Comparison of ENCODE assay signal across 7 mouse cellular contexts in genomic region chr17:8368570-8368969, GRCm38 (mm10). TPM values are rescaled to one million over a fixed set of nuclear protein-coding genes. Genes with fewer than 3 reads are reported as not detected.
A peak's percentile ranks its signal among the peaks of the same experiment; 100 is the strongest.
DNase-seq lines count a peak whose midpoint lies in the region; ATAC-seq lines count a peak whose summit lies in the region.

No protein-coding gene starts in this region.

- peak; percentile 31 to 53 for DNase-seq in cerebellum, postnatal 36 days
- DNase-seq in left cerebral cortex, postnatal 25 days (ENCODE audit: low spot score in 2 of 2), result peak; percentile 84 to 92
- peak; percentile 69 to 80 for DNase-seq in right cerebral cortex, adult 2 months (ENCODE audit: low spot score in 2 of 2)
- DNase-seq in adrenal gland, postnatal 25 days, result no peak
- no peak for DNase-seq in gastrocnemius, adult 8-10 months (ENCODE audit: low spot score in 2 of 2)

- intact Hi-C loops in left cerebral cortex, postnatal 25 days (cut with DNase I), result loop anchor here (1.0 kb wide), 1 partner anchor 85 kb away; no protein-coding TSS in a partner anchor

- peak; percentile 76 for ATAC-seq in frontal cortex, adult (ENCODE audit: low TSS enrichment)
- no peak for ATAC-seq in activated CD4-positive, CD25-positive, alpha-beta regulatory T cell, adult 4 months

RNA-seq across cellular contexts. Expression of gene T2, which starts 12.8 kb away (rescaled TPM):
- total RNA-seq in left cerebral cortex, postnatal 25 days (2021), result under 1 TPM; 0.41 to 0.55 TPM
- total RNA-seq in adrenal gland, postnatal 25 days (2021), result not detected in 2 replicates
- total RNA-seq in gastrocnemius, adult 8-10 months (2022), result not detected
- under 1 TPM in 1 of 2 experiments, not detected in 1; 0.63 TPM for polyA plus RNA-seq in activated CD4-positive, CD25-positive, alpha-beta regulatory T cell, adult 4 months (2017; shearing (Covaris generic))

RNA-seq across cellular contexts. Expression of gene Prr18, which starts 31.3 kb away (rescaled TPM):
- 10 to 100 TPM; 12.2 to 15.7 TPM for total RNA-seq in left cerebral cortex, postnatal 25 days (2021)
- total RNA-seq in adrenal gland, postnatal 25 days (2021), result 0.43 and 0.95 TPM in 2 replicates
- under 1 TPM in 3 of 4 experiments, not detected in 1; 0.08 to 0.46 (median 0.10) TPM for total RNA-seq in gastrocnemius, adult 8-10 months (2022)
- polyA plus RNA-seq in activated CD4-positive, CD25-positive, alpha-beta regulatory T cell, adult 4 months (2017; shearing (Covaris generic)), result under 1 TPM in 1 of 2 experiments, not detected in 1; 0.13 TPM

RNA-seq across cellular contexts. Expression of gene Sft2d1, which starts 57.7 kb away (rescaled TPM):
- 10 to 100 TPM; 57.1 to 64.1 TPM for total RNA-seq in left cerebral cortex, postnatal 25 days (2021)
- total RNA-seq in adrenal gland, postnatal 25 days (2021), result 50.8 and 67.0 TPM in 2 replicates
- total RNA-seq in gastrocnemius, adult 8-10 months (2022), result 1 to 10 TPM; 7.1 to 8.1 (median 7.7) TPM
- polyA plus RNA-seq in activated CD4-positive, CD25-positive, alpha-beta regulatory T cell, adult 4 months (2017; shearing (Covaris generic)), result 100 to 1,000 TPM; 122 to 128 TPM

Comparison
In these comparisons a context has a peak if more than half of its experiments do, and no peak if none do; other contexts are left out.
1. DNase-seq: peak in cerebellum, postnatal 36 days (2 of 2), left cerebral cortex, postnatal 25 days (2 of 2) and right cerebral cortex, adult 2 months (2 of 2); none in adrenal gland, postnatal 25 days (single experiment) and gastrocnemius, adult 8-10 months (0 of 2).